Mouse (Mus musculus) hindbrain, embryonic 14.5 days (tissue): ENCODE data around the gene Klc4. TPM values are rescaled to one million over a fixed set of nuclear protein-coding genes. Genes with fewer than 3 reads are reported as not detected.

Source experiments
- ATAC-seq: fragments of 200-750 bp; cut with Nextera tagmentation; 2 replicates; pipeline ENCODE4 v1.8.0; 2017; ENCODE audit warnings: moderate number of reproducible peaks, mild to moderate bottlenecking, moderate TSS enrichment, moderate library complexity; ENCODE audit not compliant: low FRiP score
- DNase-seq: peaks from one replicate; pipeline ENCODE4 v3.0.0-alpha.2; 2015; ENCODE audit warnings: low spot score
- H3K27ac ChIP-seq: fragments of 300-500 bp; sonication (generic); 2 replicates; pipeline ENCODE4 v1.5.1; 2014; ENCODE audit warnings: mild to moderate bottlenecking, moderate library complexity
- H3K27me3 ChIP-seq: fragments of 300-500 bp; sonication (generic); 2 replicates; pipeline ENCODE4 v1.6.1; 2014; ENCODE audit warnings: mild to moderate bottlenecking, low read length, mixed read lengths; ENCODE audit not compliant: control insufficient read depth, insufficient read depth
- H3K36me3 ChIP-seq: fragments of 300-500 bp; sonication (generic); replicated peaks from 2 replicates; pipeline ENCODE4 v1.6.1; 2014; ENCODE audit not compliant: control insufficient read depth, insufficient read depth
- H3K4me1 ChIP-seq: fragments of 300-500 bp; sonication (generic); replicated peaks from 2 replicates; pipeline ENCODE4 v1.6.1; 2014; ENCODE audit warnings: antibody characterized with exemption, low read length, mixed read lengths; ENCODE audit not compliant: control insufficient read depth, insufficient read depth
- H3K4me2 ChIP-seq: fragments of 300-500 bp; sonication (generic); replicated peaks from 2 replicates; pipeline ENCODE4 v1.6.1; 2014; ENCODE audit warnings: mild to moderate bottlenecking, moderate library complexity
- H3K4me3 ChIP-seq: fragments of 300-500 bp; sonication (generic); replicated peaks from 2 replicates; pipeline ENCODE4 v1.5.1; 2014; ENCODE audit warnings: mild to moderate bottlenecking, low read length
- H3K9ac ChIP-seq: fragments of 300-500 bp; sonication (generic); 2 replicates; pipeline ENCODE4 v1.6.1; 2014
- H3K9me3 ChIP-seq: fragments of 300-500 bp; sonication (generic); 2 replicates; pipeline ENCODE4 v1.6.1; 2016; ENCODE audit warnings: low read length; ENCODE audit not compliant: control insufficient read depth
- WGBS: fragments of 180-500 bp; shearing (Covaris S2); extraction: QIAGEN DNeasy Blood & Tissue Kit; methylation state at CpG from one replicate; pipeline ENCODE4 v1.1.7; 2014; 5-methylcytosine and 5-hydroxymethylcytosine counted together
- polyA plus RNA-seq: library from polyadenylated mRNA; unstranded; fragments of >200 nt; fragmentation: Nextera tagmentation; extraction: Ambion mirVana; gene quantifications from 2 replicates; pipeline ENCODE4 v1.2.1, GENCODE M21; 2014

Gene Klc4
- polyA plus RNA-seq, 1 experiment from 2014 or later = 30.5 TPM

DNA sequence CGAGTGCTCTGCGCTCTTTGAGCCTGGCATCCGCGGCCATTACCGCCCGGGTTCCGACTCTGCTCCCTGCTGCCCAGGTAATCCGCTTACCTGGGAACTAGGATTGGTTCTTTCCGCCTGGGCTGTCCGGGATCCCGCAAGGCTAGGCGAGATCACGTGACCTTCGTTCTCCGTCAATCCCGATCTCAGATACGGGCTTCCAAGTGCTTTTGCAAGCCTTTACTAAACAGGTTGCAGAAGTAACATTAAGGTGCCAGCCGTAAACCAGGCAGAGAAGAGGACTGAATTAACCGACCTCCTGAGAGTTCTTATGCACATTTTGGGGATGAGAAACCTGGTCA lies 470 bp upstream of the Klc4 start:
- WGBS = under 1% methylated on average over 19 of the region's 19 CpGs
- Histone ChIP-seq H3K27me3 (no peaks in the 10 kb centered on the region), H3K4me3 (peak overlapping the region; percentile 59), H3K4me1 (peaks cover 31% of the 10 kb centered on the region), H3K9ac (peak overlapping the region; percentile 86), H3K36me3 (peaks cover 21% of the 10 kb centered on the region), H3K27ac (peak overlapping the region; percentile 93), H3K9me3 (no peaks in the 10 kb centered on the region), H3K4me2 (peak overlapping the region; percentile 69)
- DNase-seq (no peak), ATAC-seq (no peak; the same call in 1 of the 2 replicates)

DNA sequence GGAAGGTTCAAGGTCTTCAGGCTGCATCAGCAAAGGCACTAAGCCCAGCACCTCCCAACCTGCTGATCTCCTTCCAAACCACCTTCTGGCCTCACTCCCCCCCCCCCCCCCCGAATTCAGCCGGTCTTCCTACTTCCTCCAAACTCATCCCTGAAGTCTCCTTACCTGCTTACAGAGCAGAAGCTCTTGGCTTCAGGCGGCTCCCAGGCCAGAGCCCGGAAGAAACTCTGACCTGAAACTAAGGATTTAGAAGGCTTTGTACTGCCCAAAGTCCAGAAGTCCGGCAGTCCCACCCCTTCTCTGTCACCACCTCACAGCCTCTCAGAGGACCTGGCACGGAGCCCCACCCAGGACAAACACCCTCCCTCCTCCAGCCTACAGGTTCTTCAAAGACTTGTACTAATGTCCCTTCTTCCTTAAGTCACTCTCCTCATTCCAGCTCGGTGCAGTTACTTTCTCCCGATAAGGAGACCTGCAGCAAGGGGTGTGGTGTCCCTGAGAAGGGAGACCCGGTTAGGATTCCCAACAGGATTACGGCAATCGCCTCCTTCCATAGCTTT lies 826 bp downstream of the Klc4 start:
- ATAC-seq = no peak
- Histone ChIP-seq H3K36me3 (peaks cover 34% of the 10 kb centered on the region), H3K9me3 (no peaks in the 10 kb centered on the region), H3K9ac (peak overlapping the region; percentile 67), H3K4me3 (peak overlapping the region; percentile 59), H3K27me3 (no peaks in the 10 kb centered on the region), H3K4me2 (peak overlapping the region; percentile 67), H3K27ac (no peak overlapping the region), H3K4me1 (peaks cover 25% of the 10 kb centered on the region)
- no peak for DNase-seq
- WGBS = 13% methylated on average over 11 of the region's 11 CpGs

DNA sequence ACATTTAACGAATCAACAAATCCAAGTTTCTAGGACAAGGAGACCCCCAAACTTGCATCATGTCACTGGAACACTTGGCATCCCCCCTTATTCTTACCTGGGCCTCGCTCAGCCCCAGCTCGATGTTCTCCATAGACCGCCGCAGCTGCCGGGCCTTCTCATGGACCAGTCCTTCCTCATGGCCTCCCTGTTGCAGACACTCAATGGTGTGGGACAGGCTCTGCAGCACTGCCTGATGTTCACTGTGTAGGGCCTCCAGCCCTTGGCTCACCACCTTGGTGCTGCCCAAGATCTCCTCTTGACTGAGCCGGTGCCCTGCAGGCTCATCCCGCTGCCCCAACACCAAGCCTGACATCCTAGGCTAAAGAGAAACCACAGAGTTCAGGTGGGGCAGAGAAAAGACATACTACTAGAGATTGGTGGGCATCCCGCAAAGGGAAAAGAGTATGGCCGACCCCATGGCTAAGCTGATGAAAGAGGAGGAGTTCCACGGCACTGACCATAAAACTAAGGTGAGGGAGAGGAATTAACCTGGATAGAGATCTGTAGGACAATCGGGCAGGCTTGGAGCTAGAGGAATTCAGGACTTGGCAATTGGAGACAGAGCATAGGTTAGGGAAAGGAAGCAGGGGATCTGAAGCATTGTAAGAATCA lies 1.5 kb downstream of the Klc4 start:
- 90% methylated on average over 12 of the region's 12 CpGs for WGBS
- peak overlapping the region; percentile 67; the same call in 1 of the 2 replicates for H3K9ac ChIP-seq

DNA sequence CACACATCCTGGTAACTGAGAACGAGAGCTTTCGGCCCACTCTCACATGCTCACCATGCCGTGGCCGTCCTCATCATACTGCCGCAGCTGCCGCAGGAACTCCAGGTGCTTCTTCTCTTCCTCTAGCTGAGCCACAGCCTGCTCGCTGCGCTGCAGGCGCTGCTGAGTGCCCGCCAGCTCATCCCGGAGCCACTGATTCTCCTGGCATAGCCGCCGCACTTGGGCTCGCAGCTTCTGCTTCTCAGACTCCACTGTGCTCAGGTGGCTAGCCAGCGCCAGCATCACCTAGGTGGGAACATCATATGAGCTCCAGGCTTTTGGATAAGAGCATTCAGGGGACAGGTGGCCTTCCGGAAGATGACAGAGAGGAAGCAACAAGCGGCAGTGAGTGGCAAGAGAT lies 3.8 kb downstream of the Klc4 start:
- H3K27ac ChIP-seq = no peak overlapping the region
- 92% methylated on average over 17 of the region's 17 CpGs for WGBS

More for the DNA sequence above, 1.5 kb downstream of the Klc4 start:
- DNase-seq = no peak
- Histone ChIP-seq H3K27me3 (no peaks in the 10 kb centered on the region), H3K4me1 (peaks cover 18% of the 10 kb centered on the region), H3K4me3 (peak overlapping the region; percentile 59), H3K4me2 (peak overlapping the region; percentile 67), H3K9me3 (no peaks in the 10 kb centered on the region), H3K36me3 (peaks cover 41% of the 10 kb centered on the region), H3K27ac (no peak overlapping the region)
- no peak for ATAC-seq

DNA sequence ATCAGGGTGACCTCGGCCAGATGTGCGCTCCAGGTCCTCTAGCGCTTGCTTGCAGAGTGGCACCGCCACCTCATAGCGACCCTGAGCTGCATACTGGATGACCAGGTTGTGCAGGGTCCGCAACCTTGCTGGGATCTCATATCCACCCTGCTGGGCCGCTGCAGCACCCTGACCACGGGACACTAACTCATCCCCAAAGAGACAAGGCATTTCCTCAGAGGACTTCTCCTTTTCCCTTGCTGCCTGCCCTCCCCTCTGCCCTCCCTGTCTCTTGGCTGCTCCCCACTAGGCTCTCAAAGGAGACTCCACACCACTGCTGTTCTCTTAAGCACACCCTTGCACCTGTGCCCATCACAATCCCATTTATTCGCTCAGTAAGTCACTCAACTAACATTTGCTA lies 5.9 kb downstream of the Klc4 start:
- Histone ChIP-seq H3K4me2 (no peak overlapping the region), H3K27ac (no peak overlapping the region), H3K9ac (no peak overlapping the region), H3K36me3 (peaks cover 54% of the 10 kb centered on the region), H3K4me1 (peaks cover 8% of the 10 kb centered on the region), H3K9me3 (no peaks in the 10 kb centered on the region), H3K4me3 (no peak overlapping the region), H3K27me3 (no peaks in the 10 kb centered on the region)
- DNase-seq (no peak), ATAC-seq (no peak)
- 85% methylated on average over 9 of the region's 9 CpGs for WGBS

More for the DNA sequence above, 3.8 kb downstream of the Klc4 start:
- Histone ChIP-seq H3K4me2 (no peak overlapping the region), H3K4me3 (no peak overlapping the region), H3K9ac (no peak overlapping the region), H3K27me3 (no peaks in the 10 kb centered on the region), H3K36me3 (peaks cover 43% of the 10 kb centered on the region), H3K4me1 (peaks cover 17% of the 10 kb centered on the region), H3K9me3 (no peaks in the 10 kb centered on the region)
- no peak for DNase-seq
- ATAC-seq = no peak

GRCm38 (mm10) chr17:46636831-46637523 lies 8.8 kb downstream of the Klc4 start:
- H3K4me2 ChIP-seq = peak overlapping the region; percentile 9; the same call in 1 of the 2 replicates
- WGBS = 20% methylated on average over 15 of the region's 15 CpGs
- H3K27ac ChIP-seq = no peak overlapping the region
- no peaks in the 10 kb centered on the region; the same call in 1 of the 2 replicates for H3K4me1 ChIP-seq
- H3K4me3 ChIP-seq = no peak overlapping the region
- peaks cover 63% of the 10 kb centered on the region for H3K36me3 ChIP-seq
- H3K9me3 ChIP-seq = no peaks in the 10 kb centered on the region
- ATAC-seq = peak; percentile 46; the same call in 1 of the 2 replicates
- no peaks in the 10 kb centered on the region for H3K27me3 ChIP-seq
- H3K9ac ChIP-seq = no peak overlapping the region
- DNase-seq = peak; percentile 85

- ATAC-seq (peak; percentile 46; the same call in 1 of the 2 replicates), DNase-seq (no peak)
- Histone ChIP-seq H3K27me3 (no peaks in the 10 kb centered on the region), H3K4me2 (peak overlapping the region; percentile 83), H3K9ac (peak overlapping the region; percentile 34; the same call in 1 of the 2 replicates), H3K4me1 (peaks cover 24% of the 10 kb centered on the region), H3K4me3 (peak overlapping the region; percentile 72), H3K36me3 (peaks cover 32% of the 10 kb centered on the region), H3K27ac (peak overlapping the region; percentile 77), H3K9me3 (no peaks in the 10 kb centered on the region)
- whole genome bisulfite sequencing = 4% methylated on average over 12 of the region's 12 CpGs
Observed at GRCm38 (mm10) chr17:46629685-46630441, 16.0 kb downstream of the Klc4 start.

DNA sequence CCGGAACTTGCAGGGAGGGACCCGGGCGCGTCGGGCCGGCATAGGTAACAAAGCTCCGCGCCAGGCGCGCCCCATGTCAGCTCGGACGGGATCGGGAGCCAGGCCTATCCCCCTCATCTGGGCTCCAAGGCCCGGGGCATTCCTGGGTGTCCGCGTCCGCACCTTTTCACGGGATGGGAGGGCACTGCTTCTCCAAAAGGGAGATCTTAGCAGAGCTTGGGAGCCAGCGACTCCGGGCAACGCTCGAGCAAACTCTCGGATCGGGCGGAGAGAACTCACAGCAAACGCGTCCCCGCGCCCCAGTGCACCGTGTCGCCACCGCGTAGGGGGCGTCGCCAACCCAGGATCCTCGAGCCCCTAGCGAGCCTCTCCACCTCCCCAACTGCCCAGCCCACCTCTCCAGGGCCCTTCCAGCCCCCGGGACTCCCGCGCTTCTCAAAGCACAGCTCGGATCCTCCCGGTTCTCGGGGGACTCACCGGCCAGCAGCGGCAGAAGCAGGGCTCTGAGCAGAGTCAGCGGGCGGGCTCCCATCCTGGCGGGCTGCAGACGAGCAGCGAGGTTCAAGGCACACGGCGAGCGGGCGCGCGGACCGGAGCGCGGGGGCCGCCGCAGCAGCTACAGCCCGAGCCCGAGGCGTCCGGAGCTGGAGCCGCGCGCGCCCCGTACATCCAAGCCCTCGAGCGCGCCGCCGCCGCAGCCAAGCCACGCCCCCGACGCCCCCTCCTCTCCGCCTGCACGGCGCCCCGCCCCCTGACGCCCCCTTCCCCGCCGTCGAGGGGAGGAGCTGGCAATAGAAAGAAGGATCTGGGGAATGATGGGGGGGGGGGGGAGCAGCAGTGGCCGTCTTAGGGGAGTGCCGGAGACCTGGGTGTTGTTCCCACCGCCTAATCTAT lies 16.8 kb downstream of the Klc4 start, which contains the start of gene Ptk7:
Gene Ptk7, minus strand, starts transcription at position 714 of the 894 bp plus-strand sequence.
- Histone ChIP-seq H3K27me3 (no peaks in the 10 kb centered on the region), H3K27ac (peak within 1 kb of the TSS; percentile 88), H3K9me3 (no peaks in the 10 kb centered on the region), H3K4me2 (peak within 1 kb of the TSS; percentile 83), H3K36me3 (peaks cover 31% of the 10 kb centered on the region), H3K4me1 (peaks cover 31% of the 10 kb centered on the region), H3K4me3 (peak within 1 kb of the TSS; percentile 72), H3K9ac (peak within 1 kb of the TSS; percentile 86)
- ATAC-seq (peak; percentile 77), DNase-seq (peak; percentile 88)
- WGBS = under 1% methylated on average over 81 of the region's 90 CpGs
